Mouse (Mus musculus): ENCODE results near the gene Creld2.

DNA sequence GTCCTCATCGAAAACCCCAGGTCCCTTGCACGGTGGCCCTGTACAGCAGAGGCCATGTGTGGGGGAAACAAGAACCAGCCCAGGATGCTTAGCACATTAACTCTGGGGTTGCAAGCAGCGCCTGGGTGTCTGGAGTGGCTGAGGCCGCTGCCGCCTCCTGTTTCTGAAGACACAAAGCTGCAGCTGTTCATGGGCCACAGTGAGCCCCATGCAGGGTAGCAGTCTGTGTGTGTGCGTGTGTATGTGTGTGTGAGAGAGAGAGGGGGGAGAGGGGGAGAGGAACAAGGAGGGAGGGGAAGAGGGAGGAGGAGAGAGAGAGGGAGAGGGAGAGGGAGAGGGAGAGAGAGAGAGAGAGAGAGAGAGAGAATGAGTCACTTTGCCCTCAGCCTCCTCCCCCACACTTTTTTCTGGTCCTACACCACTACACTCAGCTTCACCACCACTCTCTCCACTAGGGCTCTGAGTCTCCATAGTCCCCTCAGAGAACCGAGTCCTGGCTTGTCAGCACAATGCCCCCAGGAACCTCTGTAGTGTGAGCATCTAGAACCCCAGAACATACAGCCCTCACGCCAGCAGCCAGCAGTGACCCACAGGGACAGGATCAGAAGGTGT is 24.1 kb downstream of the Creld2 start:
- TF ChIP-seq CTCF (IDR thresholded peaks at IDR 0.05; ENCODE audit: insufficient read depth, low read length) = no peak
- TF ChIP-seq POLR2A (IDR thresholded peaks at IDR 0.05; ENCODE audit: borderline replicate concordance, extremely low read depth, low read depth, low read length) = no peak
